22 mouse cellular contexts compared by ENCODE assay signal in genomic region chr2:164899723-164900459, GRCm38 (mm10). TPM values are rescaled to one million over a fixed set of nuclear protein-coding genes. Genes with fewer than 3 reads are reported as not detected.
DNase-seq lines count a peak whose midpoint lies in the region; ATAC-seq and TF ChIP-seq lines count a peak whose summit lies in the region.
"Had no signal": no experiment of that assay in that cellular context is flagged by ENCODE, and none has a peak within 500 bp of the region (broad histone marks: within the 10 kb centered on the region; RNA-seq: fewer than 3 reads in every experiment).

No protein-coding gene starts in this region.

- peaks cover 87% of the 10 kb centered on the region for H3K36me3 ChIP-seq in liver, embryonic 11.5 days (ENCODE audit: control insufficient read depth, insufficient read depth, low read length)
- peaks cover 91% of the 10 kb centered on the region for H3K36me3 ChIP-seq in liver, postnatal 0 days (replicated peaks; ENCODE audit: insufficient read depth, low read length)

- H3K27ac ChIP-seq in liver, embryonic 11.5 days (ENCODE audit: low read depth, low read length), result no peak overlapping the region
- no peak overlapping the region for H3K27ac ChIP-seq in liver, postnatal 0 days (ENCODE audit: low read depth)
- H3K27ac ChIP-seq: forebrain, embryonic 13.5 days; limb, embryonic 10.5 days; liver, embryonic 15.5 days; midbrain, embryonic 15.5 days had no signal

- no peak for TF ChIP-seq EP300 in liver, postnatal 0 days (IDR thresholded peaks at IDR 0.05; ENCODE audit: low read depth)

- H3K27me3 ChIP-seq in liver, embryonic 11.5 days (replicated peaks; ENCODE audit: control insufficient read depth, insufficient read depth, low read length), result no peaks in the 10 kb centered on the region
- no peaks in the 10 kb centered on the region for H3K27me3 ChIP-seq in liver, postnatal 0 days (ENCODE audit: insufficient read depth, low read length)
- H3K27me3 ChIP-seq: forebrain, embryonic 13.5 days; liver, embryonic 15.5 days; megakaryocyte, embryonic 14.5 days; midbrain, embryonic 15.5 days had no signal

- no peaks in the 10 kb centered on the region for H3K4me1 ChIP-seq in liver, embryonic 11.5 days (replicated peaks; ENCODE audit: control insufficient read depth, insufficient read depth, low read length)
- no peaks in the 10 kb centered on the region for H3K4me1 ChIP-seq in liver, postnatal 0 days (ENCODE audit: insufficient read depth)
- H3K4me1 ChIP-seq: forebrain, embryonic 13.5 days; limb, embryonic 10.5 days; liver, embryonic 15.5 days; midbrain, embryonic 15.5 days had no signal

- peak; percentile 60; the same call in 1 of the 2 replicates for ATAC-seq in liver, embryonic 11.5 days (replicated peaks; ENCODE audit: low FRiP score)
- no peak for ATAC-seq in liver, postnatal 0 days
- peak; percentile 40 for ATAC-seq in CD4-positive, CD25-positive, alpha-beta regulatory T cell, adult 4 months
- ATAC-seq: forebrain, embryonic 13.5 days; lung, postnatal 0 days; midbrain, embryonic 15.5 days had no signal

- 91% methylated on average over 16 of the region's 16 CpGs for WGBS in liver, embryonic 11.5 days
- WGBS in liver, postnatal 0 days (ENCODE audit: insufficient replicate concordance), result 83% methylated on average over 16 of the region's 16 CpGs

- TF ChIP-seq CTCF in liver, postnatal 0 days (IDR thresholded peaks at IDR 0.05; ENCODE audit: low read depth), result no peak

- DNase-seq in liver, embryonic 11.5 days (ENCODE audit: low spot score), result no peak
- DNase-seq in liver, postnatal 0 days, result no peak
- peak; percentile 56 for DNase-seq in induced T-regulatory cell, adult 2 months (ENCODE audit: low read depth)
- DNase-seq in thymus, postnatal 14 days, result peak; percentile 46
- DNase-seq in yolk sac, embryonic 10.5 days (ENCODE audit: low spot score), result no peak
- no peak for DNase-seq in left cerebral cortex, adult 18-20 months (ENCODE audit: low spot score in 2 of 2)
- DNase-seq: adrenal gland, postnatal 36 days; cerebellum, adult 2 months; cerebellum, postnatal 36 days; gastrocnemius, postnatal 10 days; heart, adult 18-20 months; kidney, adult 8-10 months; right cerebral cortex, postnatal 14 days had no signal

- H3K9ac ChIP-seq in liver, embryonic 11.5 days (ENCODE audit: low read depth, low read length), result no peak overlapping the region
- no peak overlapping the region for H3K9ac ChIP-seq in liver, postnatal 0 days (replicated peaks)
- H3K9ac ChIP-seq: forebrain, embryonic 13.5 days; liver, embryonic 15.5 days; midbrain, embryonic 15.5 days had no signal

- H3K4me2 ChIP-seq in liver, embryonic 11.5 days, result no peak overlapping the region
- no peak overlapping the region for H3K4me2 ChIP-seq in liver, postnatal 0 days (ENCODE audit: low read depth, low read length)
- H3K4me2 ChIP-seq: forebrain, embryonic 13.5 days; liver, embryonic 15.5 days; midbrain, embryonic 15.5 days had no signal

- no peaks in the 10 kb centered on the region for H3K9me3 ChIP-seq in liver, embryonic 11.5 days (ENCODE audit: control insufficient read depth, low read length)
- H3K9me3 ChIP-seq in liver, postnatal 0 days (ENCODE audit: low read length), result no peaks in the 10 kb centered on the region
- H3K9me3 ChIP-seq: forebrain, embryonic 13.5 days; G1E; limb, embryonic 10.5 days; liver, embryonic 15.5 days; megakaryocyte, embryonic 14.5 days; midbrain, embryonic 15.5 days had no signal

- H3K4me3 ChIP-seq in liver, embryonic 11.5 days (ENCODE audit: low read depth, low read length), result no peak overlapping the region
- no peak overlapping the region for H3K4me3 ChIP-seq in liver, postnatal 0 days (ENCODE audit: low read depth, low read length)
- H3K4me3 ChIP-seq: forebrain, embryonic 13.5 days; limb, embryonic 10.5 days; liver, embryonic 15.5 days; megakaryocyte, embryonic 14.5 days; midbrain, embryonic 15.5 days; myocyte had no signal

RNA-seq across cellular contexts. Expression of gene Zfp335, which starts 11.7 kb away (rescaled TPM):
- 15.0 TPM in 2 replicates for polyA plus RNA-seq in liver, embryonic 11.5 days (2014; fragmentation: Nextera tagmentation; extraction: Ambion mirVana)
- 2.1 and 2.5 TPM in 2 replicates for polyA plus RNA-seq in liver, postnatal 0 days (2015; fragmentation: Nextera tagmentation; extraction: Ambion mirVana)
- 1 to 10 TPM; 5.6 to 8.2 TPM for polyA plus RNA-seq in CD4-positive, CD25-positive, alpha-beta regulatory T cell, adult 4 months (2017; shearing (Covaris generic))
- total RNA-seq in left cerebral cortex, adult 18-20 months (2021), result 10 to 100 TPM; 25.0 to 25.1 TPM

RNA-seq across cellular contexts. Expression of gene Pcif1, which starts 20.8 kb away (rescaled TPM):
- polyA plus RNA-seq in liver, embryonic 11.5 days (2014; fragmentation: Nextera tagmentation; extraction: Ambion mirVana), result 63.9 and 67.5 TPM in 2 replicates
- polyA plus RNA-seq in liver, postnatal 0 days (2015; fragmentation: Nextera tagmentation; extraction: Ambion mirVana), result 38.4 and 38.6 TPM in 2 replicates
- 100 to 1,000 TPM; 106 to 115 TPM for polyA plus RNA-seq in CD4-positive, CD25-positive, alpha-beta regulatory T cell, adult 4 months (2017; shearing (Covaris generic))
- 10 to 100 TPM; 40.6 to 46.1 TPM for total RNA-seq in left cerebral cortex, adult 18-20 months (2021)

RNA-seq across cellular contexts. Expression of gene Mmp9, which starts 40.7 kb away (rescaled TPM):
- polyA plus RNA-seq in liver, embryonic 11.5 days (2014; fragmentation: Nextera tagmentation; extraction: Ambion mirVana), result 0.66 and 1.9 TPM in 2 replicates
- 15.8 and 17.2 TPM in 2 replicates for polyA plus RNA-seq in liver, postnatal 0 days (2015; fragmentation: Nextera tagmentation; extraction: Ambion mirVana)
- polyA plus RNA-seq in CD4-positive, CD25-positive, alpha-beta regulatory T cell, adult 4 months (2017; shearing (Covaris generic)), result 1 to 10 TPM; 2.0 to 4.1 TPM
- total RNA-seq in left cerebral cortex, adult 18-20 months (2021), result 1 to 10 TPM; 2.0 to 2.1 TPM

RNA-seq across cellular contexts. Expression of gene Pltp, which starts 42.4 kb away (rescaled TPM):
- polyA plus RNA-seq in liver, embryonic 11.5 days (2014; fragmentation: Nextera tagmentation; extraction: Ambion mirVana), result 9.9 and 10.7 TPM in 2 replicates
- polyA plus RNA-seq in liver, postnatal 0 days (2015; fragmentation: Nextera tagmentation; extraction: Ambion mirVana), result 33.4 and 35.3 TPM in 2 replicates
- under 1 TPM; 0.34 to 0.98 TPM for polyA plus RNA-seq in CD4-positive, CD25-positive, alpha-beta regulatory T cell, adult 4 months (2017; shearing (Covaris generic))
- 10 to 100 TPM; 90.7 to 93.5 TPM for total RNA-seq in left cerebral cortex, adult 18-20 months (2021)
- total RNA-seq: G1E had no signal
- polyA plus RNA-seq: G1E had no signal

Comparison
In these comparisons a context has a peak if more than half of its experiments do, and no peak if none do; other contexts are left out.
1. DNase-seq: peak in induced T-regulatory cell, adult 2 months (single experiment) and thymus, postnatal 14 days (single experiment); none in liver, embryonic 11.5 days (single experiment), liver, postnatal 0 days (single experiment), yolk sac, embryonic 10.5 days (single experiment) and left cerebral cortex, adult 18-20 months (0 of 2).